Mouse (Mus musculus) right cerebral cortex, adult 18-20 months (tissue): ENCODE measurements around the gene Gm11037.

ENCODE experiments used
- DNase-seq: peaks from one replicate; pipeline ENCODE4 v3.0.0; 2022; ENCODE audit warnings: mixed read lengths

Gm11037 gene

GRCm38 (mm10) chr2:131129836-131130235 lies 3.5 kb upstream of the Gm11037 start:
- no peak for DNase-seq

- no peak for DNase-seq
Observed at GRCm38 (mm10) chr2:131130849-131131248, 2.4 kb upstream of the Gm11037 start.

- DNase-seq: no peak
Observed at GRCm38 (mm10) chr2:131132111-131132888, 997 bp upstream of the Gm11037 start.

GRCm38 (mm10) chr2:131134381-131134780 lies 1.1 kb downstream of the Gm11037 start:
- no peak for DNase-seq

- no peak for DNase-seq
Observed at GRCm38 (mm10) chr2:131134826-131135400, 1.6 kb downstream of the Gm11037 start.

- no peak for DNase-seq
Observed at GRCm38 (mm10) chr2:131135521-131136139, 2.3 kb downstream of the Gm11037 start.

- DNase-seq: no peak
Observed at GRCm38 (mm10) chr2:131138296-131138695, 5.0 kb downstream of the Gm11037 start.

GRCm38 (mm10) chr2:131138760-131139159 lies 5.5 kb downstream of the Gm11037 start:
- no peak for DNase-seq

- no peak for DNase-seq
Observed at GRCm38 (mm10) chr2:131139287-131139686, 6.0 kb downstream of the Gm11037 start.

GRCm38 (mm10) chr2:131139886-131140532 lies 6.7 kb downstream of the Gm11037 start:
- no peak for DNase-seq

- DNase-seq: no peak
Observed at GRCm38 (mm10) chr2:131140533-131140905, 7.2 kb downstream of the Gm11037 start.

GRCm38 (mm10) chr2:131141336-131141986 lies 8.2 kb downstream of the Gm11037 start:
- no peak for DNase-seq

- DNase-seq: peak; percentile 26
Observed at GRCm38 (mm10) chr2:131142592-131142991, 9.3 kb downstream of the Gm11037 start.

- DNase-seq: no peak
Observed at GRCm38 (mm10) chr2:131143007-131143780, 9.9 kb downstream of the Gm11037 start.

- no peak for DNase-seq
Observed at GRCm38 (mm10) chr2:131145121-131145520, 11.8 kb downstream of the Gm11037 start.

- no peak for DNase-seq
Observed at GRCm38 (mm10) chr2:131145536-131145935, 12.2 kb downstream of the Gm11037 start.

- peak; percentile 63 for DNase-seq
Observed at GRCm38 (mm10) chr2:131146193-131147042, 13.1 kb downstream of the Gm11037 start.

GRCm38 (mm10) chr2:131147043-131147365 lies 13.7 kb downstream of the Gm11037 start:
- no peak for DNase-seq

- no peak for DNase-seq
Observed at GRCm38 (mm10) chr2:131148353-131149253, 15.3 kb downstream of the Gm11037 start.

GRCm38 (mm10) chr2:131149254-131149578 lies 15.9 kb downstream of the Gm11037 start:
- DNase-seq: no peak
